Mouse (Mus musculus) liver, embryonic 11.5 days (tissue): ENCODE data around the gene Myo6. TPM values are rescaled to one million over a fixed set of nuclear protein-coding genes. Genes with fewer than 3 reads are reported as not detected.
A peak's percentile ranks its signal among the peaks of the same experiment; 100 is the strongest.

Experiments used
- ATAC-seq: fragments of 200-750 bp; cut with Nextera tagmentation; replicated peaks from 2 replicates; pipeline ENCODE4 v1.8.0; 2017; ENCODE audit warnings: moderate number of reproducible peaks, mild to moderate bottlenecking, moderate TSS enrichment, moderate library complexity; ENCODE audit not compliant: low FRiP score
- DNase-seq: peaks from one replicate; pipeline ENCODE4 v3.0.0-alpha.2; 2017; ENCODE audit warnings: low spot score
- H3K27ac ChIP-seq: fragments of 300-500 bp; sonication (generic); 2 replicates; pipeline ENCODE4 v1.5.1; 2014; ENCODE audit warnings: mild to moderate bottlenecking, low read depth, low read length, control low read depth
- H3K27me3 ChIP-seq: fragments of 300-500 bp; sonication (generic); replicated peaks from 2 replicates; pipeline ENCODE4 v1.6.1; 2014; ENCODE audit warnings: low read length, mixed read lengths; ENCODE audit not compliant: control insufficient read depth, insufficient read depth
- H3K36me3 ChIP-seq: fragments of 300-500 bp; sonication (generic); 2 replicates; pipeline ENCODE4 v1.6.1; 2014; ENCODE audit warnings: mild to moderate bottlenecking, low read length, moderate library complexity, mixed read lengths; ENCODE audit not compliant: control insufficient read depth, insufficient read depth
- H3K4me1 ChIP-seq: fragments of 300-500 bp; sonication (generic); replicated peaks from 2 replicates; pipeline ENCODE4 v1.6.1; 2014; ENCODE audit warnings: low read length, mixed read lengths; ENCODE audit not compliant: control insufficient read depth, insufficient read depth
- H3K4me2 ChIP-seq: fragments of 300-500 bp; sonication (generic); 2 replicates; pipeline ENCODE4 v1.6.1; 2014; ENCODE audit warnings: mild to moderate bottlenecking, control low read depth, moderate library complexity
- H3K4me3 ChIP-seq: fragments of 300-500 bp; sonication (generic); 2 replicates; pipeline ENCODE4 v1.5.1; 2014; ENCODE audit warnings: low read depth, low read length, control low read depth
- H3K9ac ChIP-seq: fragments of 300-500 bp; sonication (generic); 2 replicates; pipeline ENCODE4 v1.6.1; 2014; ENCODE audit warnings: low read depth, low read length, control low read depth
- H3K9me3 ChIP-seq: fragments of 300-500 bp; sonication (generic); 2 replicates; pipeline ENCODE4 v1.6.1; 2016; ENCODE audit warnings: low read length, inconsistent platforms, mixed read lengths; ENCODE audit not compliant: control insufficient read depth
- whole genome bisulfite sequencing: fragments of 180-500 bp; shearing (Covaris S2); extraction: QIAGEN DNeasy Blood & Tissue Kit; methylation state at CpG from one replicate; pipeline ENCODE4 v1.1.7; 2014; 5-methylcytosine and 5-hydroxymethylcytosine counted together
- polyA plus RNA-seq: library from polyadenylated mRNA; unstranded; fragments of >200 nt; fragmentation: Nextera tagmentation; extraction: Ambion mirVana; gene quantifications from 2 replicates; pipeline ENCODE4 v1.2.1, GENCODE M21; 2014

The Myo6 gene
- polyA plus RNA-seq, result 7.5 and 8.2 TPM in 2 replicates

DNA sequence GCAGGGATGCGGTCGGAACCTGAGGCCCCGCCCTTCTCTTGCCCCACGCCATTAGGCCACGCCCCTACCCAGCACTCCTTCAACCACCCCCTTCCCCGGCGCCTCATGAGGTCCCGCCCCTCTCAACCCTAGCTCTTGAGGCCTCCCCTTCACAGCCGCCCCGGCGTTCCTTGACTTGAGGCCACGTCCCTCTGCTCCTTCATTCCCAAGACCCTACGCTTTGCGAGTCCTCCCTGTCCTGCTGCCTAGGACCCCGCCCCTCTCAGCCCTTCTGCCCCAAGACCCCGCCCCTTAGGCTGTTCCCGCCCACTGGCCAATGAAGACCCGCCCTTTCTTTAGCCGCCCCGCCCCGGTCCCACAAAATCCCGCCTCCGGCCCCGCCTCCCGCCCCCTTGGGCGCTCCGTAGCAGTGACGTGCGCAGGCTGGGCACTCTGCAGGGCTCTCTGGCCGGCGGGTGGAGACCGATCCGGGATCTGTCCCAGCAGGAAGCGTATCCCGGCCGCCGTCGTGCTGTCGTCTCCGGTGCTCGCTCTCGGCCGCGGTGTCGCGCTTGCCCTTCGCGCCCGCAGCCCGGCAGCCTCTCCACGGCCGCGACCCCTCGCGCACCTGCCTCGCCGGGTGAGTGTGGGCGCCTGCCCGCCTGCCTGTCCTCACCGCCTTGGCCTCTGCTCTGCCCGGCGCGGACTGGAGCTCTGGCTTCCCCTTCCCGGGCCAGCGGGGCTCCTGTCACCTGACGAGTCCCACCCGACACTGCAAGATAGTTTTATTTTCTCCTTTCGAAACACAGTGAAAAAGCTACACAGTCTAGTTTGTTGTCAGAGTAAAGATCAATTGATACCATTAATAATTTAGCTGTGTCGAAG is at the start of gene Myo6:
Gene Myo6, plus strand, starts transcription at position 421 of the 864 bp plus-strand sequence.
- no peaks in the 10 kb centered on the region for H3K27me3 ChIP-seq
- H3K9me3 ChIP-seq, result no peaks in the 10 kb centered on the region
- H3K4me2 ChIP-seq, result peak within 1 kb of the TSS; percentile 76
- DNase-seq (peak; percentile 98), ATAC-seq (peak; percentile 98)
- peak within 1 kb of the TSS; percentile 56; the same call in 1 of the 2 replicates for H3K27ac ChIP-seq
- H3K4me3 ChIP-seq, result peak within 1 kb of the TSS; percentile 77
- H3K9ac ChIP-seq, result peak within 1 kb of the TSS; percentile 76
- H3K36me3 ChIP-seq, result no peaks in the 10 kb centered on the region
- H3K4me1 ChIP-seq, result peaks cover 4% of the 10 kb centered on the region; the same call in 1 of the 2 replicates
- under 1% methylated on average over 67 of the region's 69 CpGs for WGBS

GRCm38 (mm10) chr9:80145992-80146587 is 18.7 kb upstream of the Myo6 start:
- DNase-seq (no peak), ATAC-seq (no peak)

GRCm38 (mm10) chr9:80149594-80149993 is 15.2 kb upstream of the Myo6 start:
- Histone ChIP-seq H3K9me3 (no peaks in the 10 kb centered on the region), H3K27ac (no peak overlapping the region), H3K4me1 (no peaks in the 10 kb centered on the region), H3K4me2 (no peak overlapping the region), H3K9ac (no peak overlapping the region), H3K27me3 (no peaks in the 10 kb centered on the region), H3K4me3 (no peak overlapping the region), H3K36me3 (no peaks in the 10 kb centered on the region; the same call in 1 of the 2 replicates)
- WGBS, result 61% methylated on average over 5 of the region's 5 CpGs
- no peak for ATAC-seq
- DNase-seq, result no peak

More at GRCm38 (mm10) chr9:80145992-80146587, 18.7 kb upstream of the Myo6 start:
- Histone ChIP-seq H3K9me3 (no peaks in the 10 kb centered on the region), H3K27ac (no peak overlapping the region), H3K4me2 (no peak overlapping the region), H3K36me3 (peaks cover 17% of the 10 kb centered on the region; the same call in 1 of the 2 replicates), H3K27me3 (no peaks in the 10 kb centered on the region), H3K9ac (no peak overlapping the region), H3K4me3 (no peak overlapping the region), H3K4me1 (no peaks in the 10 kb centered on the region)
- 72% methylated on average over 10 of the region's 10 CpGs for WGBS

- H3K27me3 ChIP-seq, result no peaks in the 10 kb centered on the region
- no peak overlapping the region for H3K27ac ChIP-seq
- H3K4me1 ChIP-seq, result no peaks in the 10 kb centered on the region; the same call in 1 of the 2 replicates
- DNase-seq (no peak), ATAC-seq (0 out of 2 replicates have a peak, but pooled peaks have one; percentile 19)
- H3K36me3 ChIP-seq, result peaks cover 2% of the 10 kb centered on the region; the same call in 1 of the 2 replicates
- H3K4me3 ChIP-seq, result no peak overlapping the region
- H3K9me3 ChIP-seq, result no peaks in the 10 kb centered on the region
- no peak overlapping the region for H3K9ac ChIP-seq
- no peak overlapping the region for H3K4me2 ChIP-seq
- 88% methylated on average over 5 of the region's 5 CpGs for WGBS
Observed at GRCm38 (mm10) chr9:80155277-80155676, 9.6 kb upstream of the Myo6 start.

DNA sequence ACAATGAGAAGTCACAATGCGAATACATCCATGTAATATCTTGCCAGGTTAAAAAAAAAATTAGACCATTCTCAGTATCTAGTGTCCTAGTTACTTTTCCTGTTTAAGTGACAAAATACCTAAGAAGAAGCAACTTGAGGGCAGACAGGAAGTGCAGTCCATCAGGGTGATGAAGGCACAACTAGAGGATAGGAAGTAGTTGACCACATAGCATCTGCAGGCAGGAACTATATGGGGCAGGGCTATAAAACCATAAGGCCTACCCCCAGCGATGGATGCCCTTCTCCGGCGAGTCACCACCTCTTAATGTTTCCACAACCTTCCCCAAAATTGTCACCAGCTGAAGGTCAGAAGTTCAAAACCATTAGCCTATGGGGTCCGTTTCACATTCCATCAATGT is 8.1 kb upstream of the Myo6 start:
- Histone ChIP-seq H3K4me2 (no peak overlapping the region), H3K27me3 (no peaks in the 10 kb centered on the region), H3K27ac (no peak overlapping the region), H3K4me1 (no peaks in the 10 kb centered on the region; the same call in 1 of the 2 replicates), H3K36me3 (0 out of 2 replicates have a peak, but pooled peaks cover 2% of the 10 kb centered on the region), H3K9ac (no peak overlapping the region), H3K4me3 (no peak overlapping the region), H3K9me3 (no peaks in the 10 kb centered on the region)
- 61% methylated on average over 5 of the region's 5 CpGs for WGBS
- DNase-seq, result no peak
- no peak for ATAC-seq

DNA sequence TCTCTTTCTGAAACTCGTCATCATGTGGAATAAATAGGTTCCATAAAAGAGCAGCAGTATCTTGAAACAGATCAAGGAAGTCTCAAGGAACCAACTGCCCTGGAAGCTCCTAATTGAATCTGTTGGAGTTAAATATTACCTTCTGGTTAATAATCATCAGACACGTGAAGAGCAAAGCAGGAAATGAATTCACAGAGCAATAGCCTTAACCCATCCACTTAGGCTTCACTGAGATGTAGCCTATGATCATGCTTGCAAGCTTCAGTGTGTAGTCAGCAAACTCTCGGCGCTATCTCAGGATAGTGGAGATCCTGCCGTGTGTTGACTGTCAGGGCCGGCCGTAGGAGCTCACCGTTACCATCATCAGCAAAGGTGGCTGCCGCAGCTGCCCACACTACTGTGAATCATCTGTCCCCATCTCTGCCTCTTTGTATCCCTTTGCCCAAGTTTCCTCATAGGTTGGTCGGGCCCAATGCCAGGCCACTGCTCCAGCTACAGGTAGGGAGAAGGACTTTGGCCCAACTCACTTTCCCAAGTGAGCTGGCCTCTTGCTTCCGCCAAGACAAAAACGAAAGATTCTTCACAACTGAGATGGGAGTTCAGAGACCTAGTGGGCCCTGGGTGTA is 6.9 kb upstream of the Myo6 start:
- Histone ChIP-seq H3K4me2 (no peak overlapping the region), H3K27me3 (no peaks in the 10 kb centered on the region), H3K4me3 (no peak overlapping the region), H3K9me3 (no peaks in the 10 kb centered on the region), H3K4me1 (no peaks in the 10 kb centered on the region; the same call in 1 of the 2 replicates), H3K36me3 (0 out of 2 replicates have a peak, but pooled peaks cover 2% of the 10 kb centered on the region), H3K9ac (no peak overlapping the region), H3K27ac (no peak overlapping the region)
- 81% methylated on average over 12 of the region's 12 CpGs for WGBS
- no peak; the same call in 1 of the 2 replicates for ATAC-seq
- no peak for DNase-seq

DNA sequence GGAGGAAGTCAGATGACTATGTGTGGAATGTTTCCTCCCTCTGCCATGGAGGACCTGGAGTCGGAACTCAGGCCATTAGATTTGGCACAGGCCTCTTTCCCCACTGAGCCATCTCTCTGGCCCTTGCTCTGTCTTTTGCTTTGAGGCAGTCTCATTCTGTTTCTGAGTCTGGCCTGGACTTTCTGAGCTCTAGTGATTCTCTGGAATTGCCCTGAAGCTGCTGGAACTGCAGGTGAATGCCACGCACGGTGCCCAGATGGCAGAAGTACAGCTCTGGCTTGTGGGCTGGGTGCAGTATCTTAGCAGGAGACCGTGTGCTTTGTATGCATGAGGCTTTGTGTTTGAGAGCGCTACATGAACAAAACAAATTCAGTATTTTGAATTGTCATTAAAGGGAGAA is 5.9 kb upstream of the Myo6 start:
- no peak overlapping the region for H3K9ac ChIP-seq
- H3K4me3 ChIP-seq, result no peak overlapping the region
- H3K4me2 ChIP-seq, result no peak overlapping the region
- no peaks in the 10 kb centered on the region for H3K9me3 ChIP-seq
- no peaks in the 10 kb centered on the region; the same call in 1 of the 2 replicates for H3K4me1 ChIP-seq
- no peak for ATAC-seq
- no peak overlapping the region for H3K27ac ChIP-seq
- H3K36me3 ChIP-seq, result 0 out of 2 replicates have a peak, but pooled peaks cover 2% of the 10 kb centered on the region
- DNase-seq, result no peak
- H3K27me3 ChIP-seq, result no peaks in the 10 kb centered on the region
- WGBS, result 81% methylated on average over 5 of the region's 5 CpGs

DNA sequence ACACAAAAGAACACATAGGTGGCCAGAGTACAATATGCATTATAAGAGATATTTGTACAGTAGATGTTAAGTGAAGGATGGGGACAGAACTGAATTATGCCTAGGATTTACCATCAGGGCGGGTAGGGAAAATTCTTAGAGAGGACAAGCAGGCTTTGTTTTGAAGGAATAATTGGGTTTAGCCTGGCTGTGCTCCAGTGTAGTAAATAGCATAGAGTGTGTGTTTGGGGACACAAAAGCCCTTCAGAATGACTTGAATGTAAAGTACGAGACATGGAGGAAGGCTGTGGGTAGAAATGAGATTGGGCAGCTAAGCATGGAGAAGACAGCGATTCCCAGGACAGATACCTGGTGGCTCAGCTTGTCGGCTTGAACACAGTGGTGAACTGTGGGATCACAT is 3.4 kb upstream of the Myo6 start:
- ATAC-seq, result no peak
- no peak for DNase-seq

More for the DNA sequence above, 3.4 kb upstream of the Myo6 start:
- Histone ChIP-seq H3K9me3 (no peaks in the 10 kb centered on the region), H3K4me1 (peaks cover 4% of the 10 kb centered on the region; the same call in 1 of the 2 replicates), H3K4me2 (no peak overlapping the region), H3K4me3 (no peak overlapping the region), H3K27ac (no peak overlapping the region), H3K9ac (no peak overlapping the region), H3K36me3 (no peaks in the 10 kb centered on the region), H3K27me3 (no peaks in the 10 kb centered on the region)
- WGBS, result 83% methylated on average over 4 of the region's 4 CpGs
